In the genomic region with DNA sequence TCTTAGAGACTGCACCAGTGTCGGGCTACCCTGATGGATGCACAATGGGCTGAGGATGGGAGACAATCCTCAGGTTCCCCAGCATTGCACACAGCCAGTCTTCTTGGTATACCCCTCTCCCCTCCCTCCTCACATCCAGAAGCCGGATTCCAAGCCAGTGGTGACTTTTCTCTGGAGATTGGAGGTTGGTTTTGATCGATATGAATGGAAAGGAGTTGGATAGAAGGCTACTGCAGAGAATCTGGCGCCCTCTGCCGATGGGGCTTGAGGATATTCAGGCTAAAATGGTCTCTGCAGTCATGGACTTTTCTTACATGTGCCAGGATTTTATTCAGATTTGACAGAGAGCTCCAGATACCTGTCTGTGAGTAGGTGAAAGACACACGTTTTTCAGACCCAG, we compare ENCODE assay signal across 8 mouse cellular contexts.
DNase-seq lines count a peak whose midpoint lies in the region; ATAC-seq and TF ChIP-seq lines count a peak whose summit lies in the region.

No protein-coding gene starts in this region.

- WGBS in forebrain, embryonic 14.5 days = 37% methylated on average over 6 of the region's 6 CpGs
- WGBS in forebrain, embryonic 15.5 days = 39% methylated on average over 6 of the region's 6 CpGs
- WGBS in liver, adult 2 months = 22% methylated on average over 6 of the region's 6 CpGs
- 16% methylated on average over 6 of the region's 6 CpGs for WGBS in liver, embryonic 12.5 days (ENCODE audit: insufficient replicate concordance)
- WGBS in bone marrow, adult 2 months = 26% methylated on average over 6 of the region's 6 CpGs

- no peak overlapping the region for H3K4me2 ChIP-seq in forebrain, embryonic 14.5 days (ENCODE audit: low read length)
- no peak overlapping the region for H3K4me2 ChIP-seq in forebrain, embryonic 15.5 days (replicated peaks)
- no peak overlapping the region for H3K4me2 ChIP-seq in liver, embryonic 12.5 days

- intact Hi-C loops in heart, postnatal 36 days (cut with DNase I) = loop anchor here (5.0 to 10.0 kb wide), 2 partner anchors 160 to 308 kb away; no protein-coding TSS in a partner anchor

- TF ChIP-seq CTCF in liver, adult 2 months (IDR thresholded peaks at IDR 0.05; ENCODE audit: low read depth, low read length) = peak; percentile 70; the same call in 1 of the 2 replicates
- TF ChIP-seq CTCF in bone marrow, adult 2 months (IDR thresholded peaks at IDR 0.05; ENCODE audit: control insufficient read depth, insufficient read depth, low read length) = peak; percentile 55

- ATAC-seq in forebrain, embryonic 14.5 days = no peak
- ATAC-seq in forebrain, embryonic 15.5 days (replicated peaks) = no peak
- no peak for ATAC-seq in liver, embryonic 12.5 days

- H3K9ac ChIP-seq in forebrain, embryonic 14.5 days (ENCODE audit: low read length) = no peak overlapping the region
- H3K9ac ChIP-seq in forebrain, embryonic 15.5 days (replicated peaks) = no peak overlapping the region
- no peak overlapping the region for H3K9ac ChIP-seq in liver, adult 2 months (ENCODE audit: low read depth, low read length)
- H3K9ac ChIP-seq in liver, embryonic 12.5 days = no peak overlapping the region

- H3K27me3 ChIP-seq in forebrain, embryonic 14.5 days (replicated peaks; ENCODE audit: control insufficient read depth, insufficient read depth, low read length) = no peaks in the 10 kb centered on the region
- no peaks in the 10 kb centered on the region for H3K27me3 ChIP-seq in forebrain, embryonic 15.5 days
- peaks cover 7% of the 10 kb centered on the region for H3K27me3 ChIP-seq in liver, adult 2 months (ENCODE audit: control insufficient read depth, insufficient read depth, low read length)
- H3K27me3 ChIP-seq in liver, embryonic 12.5 days (replicated peaks) = peaks cover 24% of the 10 kb centered on the region; the same call in 1 of the 2 replicates

- no peaks in the 10 kb centered on the region for H3K79me2 ChIP-seq in liver, adult 2 months (ENCODE audit: control insufficient read depth, insufficient read depth, low read length)

- H3K9me3 ChIP-seq in forebrain, embryonic 14.5 days (replicated peaks; ENCODE audit: control insufficient read depth, low read length) = no peaks in the 10 kb centered on the region
- no peaks in the 10 kb centered on the region for H3K9me3 ChIP-seq in forebrain, embryonic 15.5 days
- H3K9me3 ChIP-seq in liver, embryonic 12.5 days (replicated peaks) = no peaks in the 10 kb centered on the region

- no peak overlapping the region for H3K27ac ChIP-seq in forebrain, embryonic 14.5 days (ENCODE audit: low read depth, low read length)
- H3K27ac ChIP-seq in forebrain, embryonic 15.5 days (replicated peaks) = no peak overlapping the region
- no peak overlapping the region for H3K27ac ChIP-seq in liver, adult 2 months (replicated peaks; ENCODE audit: insufficient read depth, low read depth, low read length)
- H3K27ac ChIP-seq in liver, embryonic 12.5 days = no peak overlapping the region
- no peak overlapping the region for H3K27ac ChIP-seq in bone marrow, adult 2 months (ENCODE audit: control insufficient read depth, insufficient read depth, low read depth, low read length, poor library complexity)

- no peak overlapping the region for H3K4me3 ChIP-seq in forebrain, embryonic 14.5 days (ENCODE audit: low read depth, low read length)
- H3K4me3 ChIP-seq in forebrain, embryonic 15.5 days = no peak overlapping the region
- no peak overlapping the region for H3K4me3 ChIP-seq in liver, adult 2 months (ENCODE audit: insufficient read depth, low read depth, low read length)
- H3K4me3 ChIP-seq in liver, embryonic 12.5 days = no peak overlapping the region
- no peak overlapping the region for H3K4me3 ChIP-seq in bone marrow, adult 2 months (replicated peaks; ENCODE audit: control insufficient read depth, low read depth, low read length)

- H3K4me1 ChIP-seq in forebrain, embryonic 14.5 days (ENCODE audit: control insufficient read depth, insufficient read depth, low read length) = peaks cover 12% of the 10 kb centered on the region
- peaks cover 19% of the 10 kb centered on the region for H3K4me1 ChIP-seq in forebrain, embryonic 15.5 days
- H3K4me1 ChIP-seq in liver, adult 2 months (ENCODE audit: control insufficient read depth, insufficient read depth, low read length) = peaks cover 6% of the 10 kb centered on the region
- H3K4me1 ChIP-seq in liver, embryonic 12.5 days = peaks cover 14% of the 10 kb centered on the region; the same call in 1 of the 2 replicates
- H3K4me1 ChIP-seq in bone marrow, adult 2 months (ENCODE audit: control insufficient read depth, insufficient read depth, low read length) = no peaks in the 10 kb centered on the region; the same call in 1 of the 2 replicates

- TF ChIP-seq POLR2A in liver, adult 2 months (IDR thresholded peaks at IDR 0.05; ENCODE audit: extremely low read depth, insufficient read depth, low read length) = no peak
- no peak for TF ChIP-seq POLR2A in bone marrow, adult 2 months (IDR thresholded peaks at IDR 0.05; ENCODE audit: borderline replicate concordance, control insufficient read depth, low read depth, low read length)

- H3K36me3 ChIP-seq in forebrain, embryonic 14.5 days (ENCODE audit: control insufficient read depth, insufficient read depth, low read length) = no peaks in the 10 kb centered on the region
- no peaks in the 10 kb centered on the region for H3K36me3 ChIP-seq in forebrain, embryonic 15.5 days
- H3K36me3 ChIP-seq in liver, adult 2 months (ENCODE audit: control insufficient read depth, insufficient read depth, low read length) = no peaks in the 10 kb centered on the region
- no peaks in the 10 kb centered on the region for H3K36me3 ChIP-seq in liver, embryonic 12.5 days

- DNase-seq in forebrain, embryonic 14.5 days (ENCODE audit: low spot score) = peak; percentile 22
- DNase-seq in liver, adult 2 months (ENCODE audit: extremely low read depth, low read depth, low spot score) = peak; percentile 36
- DNase-seq in heart, postnatal 36 days = peak; percentile 33 to 57
- peak; percentile 64 for DNase-seq in lung, postnatal 14 days
- peak; percentile 41 for DNase-seq in thymus, postnatal 0 days (ENCODE audit: low spot score)
